Mouse (Mus musculus) liver, embryonic 13.5 days (tissue): ENCODE results near the gene Cyp3a16. TPM values are rescaled to one million over a fixed set of nuclear protein-coding genes. Genes with fewer than 3 reads are reported as not detected.
"Not testable (repeated sequence)": the region's sequence is repeated elsewhere in the genome, so short reads cannot be mapped to it uniquely, and the experiment has no call there.

Source experiments
- ATAC-seq: fragments of 200-750 bp; cut with Nextera tagmentation; 2 replicates; pipeline ENCODE4 v1.8.0; 2017; ENCODE audit warnings: low read depth, mild to moderate bottlenecking, moderate number of reproducible peaks, moderate library complexity
- DNase-seq: peaks from one replicate; pipeline ENCODE4 v3.0.0; 2022
- H3K27ac ChIP-seq: fragments of 300-500 bp; sonication (generic); 2 replicates; pipeline ENCODE4 v1.5.1; 2015; ENCODE audit warnings: moderate library complexity, mild to moderate bottlenecking, inconsistent platforms
- H3K27me3 ChIP-seq: fragments of 300-500 bp; sonication (generic); 2 replicates; pipeline ENCODE4 v1.6.1; 2015; ENCODE audit warnings: mild to moderate bottlenecking, inconsistent platforms
- H3K36me3 ChIP-seq: fragments of 300-500 bp; sonication (generic); 2 replicates; pipeline ENCODE4 v1.6.1; 2015; ENCODE audit warnings: mild to moderate bottlenecking, inconsistent platforms
- H3K4me1 ChIP-seq: fragments of 300-500 bp; sonication (generic); replicated peaks from 2 replicates; pipeline ENCODE4 v1.6.1; 2015; ENCODE audit warnings: inconsistent platforms
- H3K4me2 ChIP-seq: fragments of 300-500 bp; sonication (generic); 2 replicates; pipeline ENCODE4 v1.6.1; 2015; ENCODE audit warnings: inconsistent platforms, mild to moderate bottlenecking, moderate library complexity
- H3K4me3 ChIP-seq: fragments of 300-500 bp; sonication (generic); replicated peaks from 2 replicates; pipeline ENCODE4 v1.5.1; 2015; ENCODE audit warnings: mild to moderate bottlenecking, inconsistent platforms
- H3K9ac ChIP-seq: fragments of 300-500 bp; sonication (generic); 2 replicates; pipeline ENCODE4 v1.6.1; 2015; ENCODE audit warnings: mild to moderate bottlenecking, inconsistent platforms
- H3K9me3 ChIP-seq: fragments of 300-500 bp; sonication (generic); replicated peaks from 2 replicates; pipeline ENCODE4 v1.6.1; 2016; ENCODE audit warnings: inconsistent platforms
- WGBS: fragments of 180-500 bp; shearing (Covaris S2); methylation state at CpG from one replicate; pipeline ENCODE4 v1.1.7; 2015; ENCODE audit not compliant: insufficient replicate concordance; 5-methylcytosine and 5-hydroxymethylcytosine counted together
- polyA plus RNA-seq: library from polyadenylated mRNA; unstranded; fragments of >200 nt; fragmentation: Nextera tagmentation; extraction: Ambion mirVana; gene quantifications from 2 replicates; pipeline ENCODE4 v1.2.1, GENCODE M21; 2015

Cyp3a16 gene
- 0.35 and 0.52 TPM in 2 replicates for polyA plus RNA-seq

GRCm38 (mm10) chr5:145469623-145470022 lies at the start of gene Cyp3a16:
TSS of gene Cyp3a16 (minus strand) at chr5:145469723.
- not testable (repeated sequence) for DNase-seq, H3K36me3 ChIP-seq, H3K9ac ChIP-seq, H3K4me1 ChIP-seq, H3K9me3 ChIP-seq, H3K4me3 ChIP-seq, ATAC-seq, H3K4me2 ChIP-seq, H3K27me3 ChIP-seq, H3K27ac ChIP-seq
- 41% methylated on average over 2 of the region's 2 CpGs for WGBS

- H3K9ac ChIP-seq = no peak overlapping the region
- H3K4me1 ChIP-seq = no peaks in the 10 kb centered on the region
- H3K9me3 ChIP-seq = no peaks in the 10 kb centered on the region
- no CpG with 5 or more reads among the region's 6 CpGs for WGBS
- DNase-seq = no peak
- H3K36me3 ChIP-seq = no peaks in the 10 kb centered on the region
- no peak overlapping the region for H3K4me3 ChIP-seq
- no peak overlapping the region for H3K27ac ChIP-seq
- H3K4me2 ChIP-seq = no peak overlapping the region
- no peaks in the 10 kb centered on the region for H3K27me3 ChIP-seq
- ATAC-seq = no peak
Measured at GRCm38 (mm10) chr5:145490300-145490699, 20.8 kb upstream of the Cyp3a16 start.

- H3K9ac ChIP-seq = no peak overlapping the region
- DNase-seq = no peak
- no peaks in the 10 kb centered on the region for H3K36me3 ChIP-seq
- no peak overlapping the region for H3K4me2 ChIP-seq
- no peak for ATAC-seq
- 40% methylated on average over 5 of the region's 5 CpGs for WGBS
- H3K27me3 ChIP-seq = no peaks in the 10 kb centered on the region
- no peak overlapping the region for H3K4me3 ChIP-seq
- no peaks in the 10 kb centered on the region for H3K4me1 ChIP-seq
- H3K27ac ChIP-seq = no peak overlapping the region
- 0 out of 2 replicates have a peak, but pooled peaks cover 4% of the 10 kb centered on the region for H3K9me3 ChIP-seq
Measured at GRCm38 (mm10) chr5:145464304-145465088, 5.0 kb downstream of the Cyp3a16 start.

- Histone ChIP-seq H3K4me1 (no peaks in the 10 kb centered on the region), H3K27me3 (no peaks in the 10 kb centered on the region), H3K36me3 (no peaks in the 10 kb centered on the region), H3K9ac (no peak overlapping the region), H3K27ac (no peak overlapping the region), H3K4me3 (no peak overlapping the region), H3K4me2 (no peak overlapping the region), H3K9me3 (peaks cover 11% of the 10 kb centered on the region; the same call in 1 of the 2 replicates)
- DNase-seq (no peak), ATAC-seq (no peak)
- 60% methylated on average over 4 of the region's 4 CpGs for WGBS
Measured at GRCm38 (mm10) chr5:145462321-145462720, 7.2 kb downstream of the Cyp3a16 start.

- Histone ChIP-seq H3K27ac (no peak overlapping the region), H3K9ac (no peak overlapping the region), H3K4me2 (no peak overlapping the region), H3K9me3 (peaks cover 13% of the 10 kb centered on the region; the same call in 1 of the 2 replicates), H3K4me3 (no peak overlapping the region), H3K4me1 (no peaks in the 10 kb centered on the region), H3K36me3 (no peaks in the 10 kb centered on the region), H3K27me3 (no peaks in the 10 kb centered on the region)
- no peak for ATAC-seq
- no peak for DNase-seq
- WGBS = 64% methylated on average over 4 of the region's 4 CpGs
Measured at GRCm38 (mm10) chr5:145454389-145454788, 15.1 kb downstream of the Cyp3a16 start.

GRCm38 (mm10) chr5:145433688-145434087 lies 35.8 kb downstream of the Cyp3a16 start:
- Histone ChIP-seq H3K9ac (no peak overlapping the region), H3K4me1 (no peaks in the 10 kb centered on the region), H3K9me3 (0 out of 2 replicates have a peak, but pooled peaks cover 5% of the 10 kb centered on the region), H3K27ac (no peak overlapping the region), H3K4me3 (no peak overlapping the region), H3K27me3 (no peaks in the 10 kb centered on the region), H3K36me3 (no peaks in the 10 kb centered on the region), H3K4me2 (no peak overlapping the region)
- ATAC-seq = no peak
- no peak for DNase-seq
- WGBS = 62% methylated on average over 1 of the region's 1 CpGs

GRCm38 (mm10) chr5:145431004-145431403 lies 38.5 kb downstream of the Cyp3a16 start:
- ATAC-seq = no peak
- H3K9ac ChIP-seq = no peak overlapping the region
- no peaks in the 10 kb centered on the region for H3K4me1 ChIP-seq
- H3K27me3 ChIP-seq = no peaks in the 10 kb centered on the region
- no peak overlapping the region for H3K27ac ChIP-seq
- no peak overlapping the region for H3K4me3 ChIP-seq
- DNase-seq = no peak
- 0 out of 2 replicates have a peak, but pooled peaks cover 5% of the 10 kb centered on the region for H3K9me3 ChIP-seq
- no peak overlapping the region for H3K4me2 ChIP-seq
- H3K36me3 ChIP-seq = no peaks in the 10 kb centered on the region

GRCm38 (mm10) chr5:145422287-145422686 lies 47.2 kb downstream of the Cyp3a16 start:
- peaks cover 10% of the 10 kb centered on the region; the same call in 1 of the 2 replicates for H3K9me3 ChIP-seq
- H3K4me1 ChIP-seq = no peaks in the 10 kb centered on the region
- 29% methylated on average over 1 of the region's 1 CpGs for WGBS
- no peak overlapping the region for H3K4me2 ChIP-seq
- no peak overlapping the region for H3K27ac ChIP-seq
- ATAC-seq = no peak
- no peaks in the 10 kb centered on the region for H3K27me3 ChIP-seq
- H3K9ac ChIP-seq = no peak overlapping the region
- no peaks in the 10 kb centered on the region for H3K36me3 ChIP-seq
- H3K4me3 ChIP-seq = no peak overlapping the region
- no peak for DNase-seq

- not testable (repeated sequence) for H3K27me3 ChIP-seq, H3K4me1 ChIP-seq, H3K27ac ChIP-seq, H3K9ac ChIP-seq, H3K4me2 ChIP-seq, H3K36me3 ChIP-seq, DNase-seq, ATAC-seq, H3K4me3 ChIP-seq
- WGBS = 67% methylated on average over 9 of the region's 9 CpGs
- H3K9me3 ChIP-seq = peaks cover 22% of the 10 kb centered on the region
Measured at GRCm38 (mm10) chr5:145415416-145415815, 54.1 kb downstream of the Cyp3a16 start.

Other genes starting within 250 kb of the Cyp3a16 start
- 18.6 and 21.8 TPM in 2 replicates for gene Zfp655, start 238.0 kb downstream of the Cyp3a16 start, polyA plus RNA-seq
- gene Zscan25, start 189.2 kb downstream of the Cyp3a16 start, polyA plus RNA-seq = 0.10 and 0.18 TPM in 2 replicates
- gene Cyp3a57, start 124.4 kb downstream of the Cyp3a16 start, polyA plus RNA-seq = 0.07 TPM in 1 of 2 replicates, not detected in the other
- not detected in 2 replicates for gene Cyp3a41b, start 115.0 kb upstream of the Cyp3a16 start, polyA plus RNA-seq